Mouse (Mus musculus): ENCODE measurements around the gene Engase. TPM values are rescaled to one million over a fixed set of nuclear protein-coding genes. Genes with fewer than 3 reads are reported as not detected.

Gene Engase
- 4.2 and 5.3 TPM in 2 replicates for polyA plus RNA-seq (2015; fragmentation: Nextera tagmentation; extraction: Ambion mirVana)

GRCm38 (mm10) chr11:118476396-118477373 lies at the start of gene Engase:
Gene Engase (plus strand): TSS chr11:118476829.

GRCm38 (mm10) chr11:118427986-118428385 lies 48.6 kb upstream of the Engase start, which contains the start of gene C1qtnf1:
Gene C1qtnf1 (plus strand): TSS chr11:118428203.

Other genes starting within 250 kb of the Engase start
- gene Cyth1, start 228.2 kb upstream of the Engase start, polyA plus RNA-seq (2015; fragmentation: Nextera tagmentation; extraction: Ambion mirVana): 13.7 and 15.5 TPM in 2 replicates
- 8.5 and 9.1 TPM in 2 replicates for gene Usp36, start 186.6 kb upstream of the Engase start, polyA plus RNA-seq (2015; fragmentation: Nextera tagmentation; extraction: Ambion mirVana)
- gene Cep295nl, start 134.3 kb upstream of the Engase start, polyA plus RNA-seq (2015; fragmentation: Nextera tagmentation; extraction: Ambion mirVana): 0.46 and 0.48 TPM in 2 replicates
- 72.6 and 75.5 TPM in 2 replicates for gene Timp2, start 121.1 kb upstream of the Engase start, polyA plus RNA-seq (2015; fragmentation: Nextera tagmentation; extraction: Ambion mirVana)
- gene Lgals3bp, start 74.7 kb upstream of the Engase start, polyA plus RNA-seq (2015; fragmentation: Nextera tagmentation; extraction: Ambion mirVana): 29.7 and 36.1 TPM in 2 replicates
- 11.2 and 13.1 TPM in 2 replicates for gene Cant1, start 57.7 kb upstream of the Engase start, polyA plus RNA-seq (2015; fragmentation: Nextera tagmentation; extraction: Ambion mirVana)
- 7.6 and 10.2 TPM in 2 replicates for gene C1qtnf1, start 48.6 kb upstream of the Engase start, polyA plus RNA-seq (2015; fragmentation: Nextera tagmentation; extraction: Ambion mirVana)

All from skeletal muscle tissue, postnatal 0 days (tissue).